Mouse (Mus musculus) erythroblast, embryonic 14.5 days (primary cell): ENCODE results near the gene Uhmk1.

Experiments
- GATA1 ChIP-seq: IDR thresholded peaks from 2 replicates; pipeline ENCODE4 v1.6.1; 2012; ENCODE audit warnings: low read length, inconsistent platforms, mixed read lengths
- TAL1 ChIP-seq: IDR thresholded peaks from 3 replicates; pipeline ENCODE4 v1.6.1; 2012; ENCODE audit warnings: low read length, inconsistent platforms, mixed read lengths

DNA sequence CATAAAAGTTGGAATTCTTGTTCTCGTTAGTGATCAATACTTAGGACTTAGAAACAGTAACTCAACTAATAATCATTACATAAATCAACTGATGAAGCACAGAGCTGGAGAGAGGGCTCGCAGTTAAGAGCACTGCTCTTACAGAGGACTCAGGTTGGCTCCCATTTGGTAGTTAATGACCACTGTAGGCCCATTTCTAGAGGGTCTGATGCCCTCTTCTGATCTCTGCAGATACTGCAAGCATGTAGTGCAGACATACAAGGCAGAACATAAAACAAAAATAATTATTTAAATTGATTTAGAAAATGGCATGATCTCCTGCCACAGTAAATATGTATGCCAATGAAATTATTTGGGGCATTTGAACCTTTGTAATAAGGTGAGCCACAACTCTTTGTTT, 55.5 kb downstream of the Uhmk1 start:
- TF ChIP-seq GATA1 (no peak), TAL1 (no peak)
